Mouse (Mus musculus): ENCODE results near the gene Ncoa3. TPM values are rescaled to one million over a fixed set of nuclear protein-coding genes. Genes with fewer than 3 reads are reported as not detected.
A peak's percentile ranks its signal among the peaks of the same experiment; 100 is the strongest.
"Not testable (repeated sequence)": the region's sequence is repeated elsewhere in the genome, so short reads cannot be mapped to it uniquely, and the experiment has no call there.

The Ncoa3 gene
- total RNA-seq (2014; rRNA removed) (11.5 and 14.8 TPM in 2 replicates), polyA plus RNA-seq (2012; rRNA removed) (8.2 and 13.6 TPM in 2 replicates)

GRCm38 (mm10) chr2:165992270-165993172, at the start of gene Ncoa3:
Gene Ncoa3, plus strand, starts transcription at chr2:165992636.
- Histone ChIP-seq H3K27me3 (ENCODE audit: control insufficient read depth, insufficient read depth, low read length) (no peaks in the 10 kb centered on the region), H3K27ac (replicated peaks; ENCODE audit: insufficient read depth, low read depth, low read length) (peak within 1 kb of the TSS; percentile 89), H3K79me2 (ENCODE audit: control insufficient read depth, insufficient read depth, low read length) (peaks cover 31% of the 10 kb centered on the region), H3K4me3 (ENCODE audit: insufficient read depth, low read depth, low read length) (peak within 1 kb of the TSS; percentile 91), H3K4me1 (ENCODE audit: control insufficient read depth, insufficient read depth, low read length) (peaks cover 10% of the 10 kb centered on the region; the same call in 1 of the 2 replicates), H3K36me3 (ENCODE audit: control insufficient read depth, insufficient read depth, low read length) (no peaks in the 10 kb centered on the region), H3K9ac (ENCODE audit: low read depth, low read length) (peak within 1 kb of the TSS; percentile 98)
- WGBS, result under 1% methylated on average over 103 of the region's 103 CpGs
- peak; percentile 74 for DNase-seq (ENCODE audit: extremely low read depth, low read depth, low spot score)
- TF ChIP-seq CTCF (IDR thresholded peaks at IDR 0.05; ENCODE audit: low read depth, low read length) (0 out of 2 replicates have a peak, but pooled peaks have one; percentile 3), POLR2A (IDR thresholded peaks at IDR 0.05; ENCODE audit: extremely low read depth, insufficient read depth, low read length) (peak; percentile 94)

- DNase-seq (ENCODE audit: extremely low read depth, low read depth, low spot score), result no peak
- no peak for TF ChIP-seq CTCF (IDR thresholded peaks at IDR 0.05; ENCODE audit: low read depth, low read length)
- no peak for TF ChIP-seq POLR2A (IDR thresholded peaks at IDR 0.05; ENCODE audit: extremely low read depth, insufficient read depth, low read length)
- H3K9ac ChIP-seq (ENCODE audit: low read depth, low read length), result no peak overlapping the region
- no peaks in the 10 kb centered on the region for H3K27me3 ChIP-seq (ENCODE audit: control insufficient read depth, insufficient read depth, low read length)
- H3K4me1 ChIP-seq (ENCODE audit: control insufficient read depth, insufficient read depth, low read length), result peaks cover 5% of the 10 kb centered on the region; the same call in 1 of the 2 replicates
- H3K79me2 ChIP-seq (ENCODE audit: control insufficient read depth, insufficient read depth, low read length), result no peaks in the 10 kb centered on the region
- no peak overlapping the region for H3K27ac ChIP-seq (replicated peaks; ENCODE audit: insufficient read depth, low read depth, low read length)
- WGBS, result 90% methylated on average over 2 of the region's 2 CpGs
- no peaks in the 10 kb centered on the region for H3K36me3 ChIP-seq (ENCODE audit: control insufficient read depth, insufficient read depth, low read length)
- H3K4me3 ChIP-seq (ENCODE audit: insufficient read depth, low read depth, low read length), result no peak overlapping the region
Measured at GRCm38 (mm10) chr2:165943113-165943512, 49.3 kb upstream of the Ncoa3 start.

GRCm38 (mm10) chr2:165944576-165945351, 47.7 kb upstream of the Ncoa3 start:
- no peaks in the 10 kb centered on the region for H3K79me2 ChIP-seq (ENCODE audit: control insufficient read depth, insufficient read depth, low read length)
- H3K4me1 ChIP-seq (ENCODE audit: control insufficient read depth, insufficient read depth, low read length), result no peaks in the 10 kb centered on the region
- no peak overlapping the region for H3K9ac ChIP-seq (ENCODE audit: low read depth, low read length)
- H3K27ac ChIP-seq (replicated peaks; ENCODE audit: insufficient read depth, low read depth, low read length), result no peak overlapping the region
- TF ChIP-seq POLR2A (IDR thresholded peaks at IDR 0.05; ENCODE audit: extremely low read depth, insufficient read depth, low read length) (no peak), CTCF (IDR thresholded peaks at IDR 0.05; ENCODE audit: low read depth, low read length) (0 out of 2 replicates have a peak, but pooled peaks have one; percentile 3)
- H3K27me3 ChIP-seq (ENCODE audit: control insufficient read depth, insufficient read depth, low read length), result no peaks in the 10 kb centered on the region
- no peak for DNase-seq (ENCODE audit: extremely low read depth, low read depth, low spot score)
- no peak overlapping the region for H3K4me3 ChIP-seq (ENCODE audit: insufficient read depth, low read depth, low read length)
- 87% methylated on average over 11 of the region's 11 CpGs for WGBS
- H3K36me3 ChIP-seq (ENCODE audit: control insufficient read depth, insufficient read depth, low read length), result no peaks in the 10 kb centered on the region

GRCm38 (mm10) chr2:165946046-165946564, 46.3 kb upstream of the Ncoa3 start:
- Histone ChIP-seq H3K4me3 (ENCODE audit: insufficient read depth, low read depth, low read length) (no peak overlapping the region), H3K27ac (replicated peaks; ENCODE audit: insufficient read depth, low read depth, low read length) (no peak overlapping the region), H3K9ac (ENCODE audit: low read depth, low read length) (no peak overlapping the region), H3K79me2 (ENCODE audit: control insufficient read depth, insufficient read depth, low read length) (no peaks in the 10 kb centered on the region), H3K27me3 (ENCODE audit: control insufficient read depth, insufficient read depth, low read length) (no peaks in the 10 kb centered on the region), H3K36me3 (ENCODE audit: control insufficient read depth, insufficient read depth, low read length) (no peaks in the 10 kb centered on the region), H3K4me1 (ENCODE audit: control insufficient read depth, insufficient read depth, low read length) (no peaks in the 10 kb centered on the region)
- no peak for TF ChIP-seq CTCF (IDR thresholded peaks at IDR 0.05; ENCODE audit: low read depth, low read length)
- TF ChIP-seq POLR2A (IDR thresholded peaks at IDR 0.05; ENCODE audit: extremely low read depth, insufficient read depth, low read length), result no peak
- DNase-seq (ENCODE audit: extremely low read depth, low read depth, low spot score), result no peak
- WGBS, result 61% methylated on average over 1 of the region's 1 CpGs

- Histone ChIP-seq H3K79me2 (ENCODE audit: control insufficient read depth, insufficient read depth, low read length) (no peaks in the 10 kb centered on the region), H3K27ac (replicated peaks; ENCODE audit: insufficient read depth, low read depth, low read length) (no peak overlapping the region), H3K36me3 (ENCODE audit: control insufficient read depth, insufficient read depth, low read length) (no peaks in the 10 kb centered on the region), H3K9ac (ENCODE audit: low read depth, low read length) (no peak overlapping the region), H3K27me3 (ENCODE audit: control insufficient read depth, insufficient read depth, low read length) (no peaks in the 10 kb centered on the region), H3K4me3 (ENCODE audit: insufficient read depth, low read depth, low read length) (no peak overlapping the region), H3K4me1 (ENCODE audit: control insufficient read depth, insufficient read depth, low read length) (no peaks in the 10 kb centered on the region)
- no peak for TF ChIP-seq POLR2A (IDR thresholded peaks at IDR 0.05; ENCODE audit: extremely low read depth, insufficient read depth, low read length)
- TF ChIP-seq CTCF (IDR thresholded peaks at IDR 0.05; ENCODE audit: low read depth, low read length), result no peak
- no peak for DNase-seq (ENCODE audit: extremely low read depth, low read depth, low spot score)
- WGBS, result 73% methylated on average over 1 of the region's 1 CpGs
Measured at GRCm38 (mm10) chr2:165948007-165948406, 44.4 kb upstream of the Ncoa3 start.

- not testable (repeated sequence) for H3K4me3 ChIP-seq (ENCODE audit: insufficient read depth, low read depth, low read length); H3K27me3 ChIP-seq (ENCODE audit: control insufficient read depth, insufficient read depth, low read length); H3K4me1 ChIP-seq (ENCODE audit: control insufficient read depth, insufficient read depth, low read length); H3K36me3 ChIP-seq (ENCODE audit: control insufficient read depth, insufficient read depth, low read length); DNase-seq (ENCODE audit: extremely low read depth, low read depth, low spot score); H3K79me2 ChIP-seq (ENCODE audit: control insufficient read depth, insufficient read depth, low read length); H3K27ac ChIP-seq (replicated peaks; ENCODE audit: insufficient read depth, low read depth, low read length); H3K9ac ChIP-seq (ENCODE audit: low read depth, low read length)
- 70% methylated on average over 1 of the region's 1 CpGs for WGBS
Measured at GRCm38 (mm10) chr2:165948785-165949184, 43.7 kb upstream of the Ncoa3 start.

Measured in liver, adult 2 months (tissue).